Comparison of ENCODE assay signal across 11 mouse cellular contexts in the genomic region with DNA sequence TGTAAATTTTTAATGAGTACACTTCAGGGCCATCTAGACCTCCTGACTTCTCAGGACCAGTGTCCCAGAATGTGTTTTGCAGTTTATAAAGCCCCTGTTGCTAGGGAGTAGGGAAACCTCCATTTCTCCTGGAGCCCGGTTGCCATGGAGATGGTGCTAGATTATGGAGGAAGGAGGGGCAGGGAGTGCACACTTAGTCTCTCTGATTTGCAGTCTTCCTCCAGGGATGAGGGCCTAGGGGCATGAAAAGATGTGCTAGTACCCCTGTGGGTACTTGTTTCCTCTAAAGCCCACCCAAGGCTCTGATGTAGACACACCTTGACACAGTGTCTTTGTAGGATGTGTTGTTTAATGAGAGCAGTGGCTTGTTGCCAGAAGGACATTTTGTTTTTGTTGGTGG.
DNase-seq lines count a peak whose midpoint lies in the region; ATAC-seq lines count a peak whose summit lies in the region.
"Had no signal": no experiment of that assay in that cellular context is flagged by ENCODE, and none has a peak within 500 bp of the region (broad histone marks: within the 10 kb centered on the region; RNA-seq: fewer than 3 reads in every experiment).

No protein-coding gene starts in this region.

- no peak overlapping the region for H3K9ac ChIP-seq in hindbrain, embryonic 11.5 days (ENCODE audit: low read depth, low read length)
- H3K9ac ChIP-seq in midbrain, embryonic 12.5 days (replicated peaks) = no peak overlapping the region
- H3K9ac ChIP-seq: limb, embryonic 13.5 days had no signal

- 77% methylated on average over 1 of the region's 1 CpGs for WGBS in hindbrain, embryonic 11.5 days
- 60% methylated on average over 1 of the region's 1 CpGs for WGBS in midbrain, embryonic 12.5 days

- peak; percentile 68 for DNase-seq in layer of hippocampus, adult 11-12 months (ENCODE audit: low spot score)
- DNase-seq in layer of hippocampus, adult 9-10 months (ENCODE audit: low spot score) = no peak
- peak; percentile 80 for DNase-seq in hindbrain, embryonic 11.5 days (ENCODE audit: low spot score)
- DNase-seq in right cerebral cortex, postnatal 4 days = peak; percentile 76
- no peak for DNase-seq in urinary bladder, postnatal 4 days (ENCODE audit: low spot score in 2 of 2)
- no peak for DNase-seq in adipocyte (ENCODE audit: low spot score)
- DNase-seq: thymus, adult 2 months had no signal

- no peak overlapping the region for H3K4me2 ChIP-seq in hindbrain, embryonic 11.5 days (replicated peaks; ENCODE audit: low read depth, low read length)
- H3K4me2 ChIP-seq in midbrain, embryonic 12.5 days (replicated peaks) = no peak overlapping the region
- H3K4me2 ChIP-seq: limb, embryonic 13.5 days had no signal

- peaks cover 7% of the 10 kb centered on the region; the same call in 1 of the 2 replicates for H3K4me1 ChIP-seq in hindbrain, embryonic 11.5 days (replicated peaks; ENCODE audit: control insufficient read depth, insufficient read depth, low read length)
- H3K4me1 ChIP-seq in midbrain, embryonic 12.5 days = peaks cover 30% of the 10 kb centered on the region

- no peak overlapping the region for H3K4me3 ChIP-seq in hindbrain, embryonic 11.5 days (ENCODE audit: low read depth, low read length)
- H3K4me3 ChIP-seq in midbrain, embryonic 12.5 days = no peak overlapping the region
- H3K4me3 ChIP-seq: limb, embryonic 13.5 days; myocyte had no signal

- peak; percentile 85 for ATAC-seq in hindbrain, embryonic 11.5 days (ENCODE audit: low FRiP score)
- peak; percentile 90 for ATAC-seq in midbrain, embryonic 12.5 days (ENCODE audit: low FRiP score, low read depth)
- ATAC-seq in monocyte, adult 5-6 weeks (replicated peaks; ENCODE audit: insufficient number of reproducible peaks, low FRiP score, low TSS enrichment, poor library complexity, severe bottlenecking) = no peak

- H3K9me3 ChIP-seq in hindbrain, embryonic 11.5 days (ENCODE audit: control insufficient read depth, low read length) = no peaks in the 10 kb centered on the region
- H3K9me3 ChIP-seq in midbrain, embryonic 12.5 days = no peaks in the 10 kb centered on the region
- H3K9me3 ChIP-seq: limb, embryonic 13.5 days had no signal

- 0 out of 2 replicates have a peak overlapping the region, but pooled peaks have one; percentile 36 for H3K27ac ChIP-seq in hindbrain, embryonic 11.5 days (ENCODE audit: low read depth, low read length)
- H3K27ac ChIP-seq in midbrain, embryonic 12.5 days (replicated peaks) = peak overlapping the region; percentile 47
- H3K27ac ChIP-seq: limb, embryonic 13.5 days had no signal

- no peaks in the 10 kb centered on the region for H3K27me3 ChIP-seq in hindbrain, embryonic 11.5 days (ENCODE audit: control insufficient read depth, insufficient read depth, low read length)
- H3K27me3 ChIP-seq in midbrain, embryonic 12.5 days = 0 out of 2 replicates have a peak, but pooled peaks cover 5% of the 10 kb centered on the region
- H3K27me3 ChIP-seq: limb, embryonic 13.5 days had no signal

- no peaks in the 10 kb centered on the region for H3K36me3 ChIP-seq in hindbrain, embryonic 11.5 days (ENCODE audit: control insufficient read depth, insufficient read depth, low read length)
- no peaks in the 10 kb centered on the region for H3K36me3 ChIP-seq in midbrain, embryonic 12.5 days
- H3K36me3 ChIP-seq: limb, embryonic 13.5 days had no signal

Comparison
In these comparisons a context has a peak if more than half of its experiments do, and no peak if none do; other contexts are left out.
1. DNase-seq: peak in layer of hippocampus, adult 11-12 months (single experiment), hindbrain, embryonic 11.5 days (single experiment) and right cerebral cortex, postnatal 4 days (single experiment); none in layer of hippocampus, adult 9-10 months (single experiment), urinary bladder, postnatal 4 days (0 of 2) and adipocyte (single experiment).